Mouse (Mus musculus) heart, embryonic 15.5 days (tissue): ENCODE measurements around the gene Coq8b. TPM values are rescaled to one million over a fixed set of nuclear protein-coding genes. Genes with fewer than 3 reads are reported as not detected.

Experiments used
- ATAC-seq: fragments of 200-750 bp; cut with Nextera tagmentation; replicated peaks from 2 replicates; pipeline ENCODE4 v1.8.0; 2017; ENCODE audit warnings: low read depth, moderate TSS enrichment; ENCODE audit not compliant: insufficient number of reproducible peaks, insufficient read depth, low FRiP score
- H3K27ac ChIP-seq: fragments of 300-500 bp; sonication (generic); 2 replicates; pipeline ENCODE4 v1.5.1; 2015; ENCODE audit warnings: mild to moderate bottlenecking, inconsistent platforms
- H3K27me3 ChIP-seq: fragments of 300-500 bp; sonication (generic); 2 replicates; pipeline ENCODE4 v1.6.1; 2015; ENCODE audit warnings: inconsistent platforms
- H3K36me3 ChIP-seq: fragments of 300-500 bp; sonication (generic); 2 replicates; pipeline ENCODE4 v1.6.1; 2015; ENCODE audit warnings: mild to moderate bottlenecking, inconsistent platforms
- H3K4me1 ChIP-seq: fragments of 300-500 bp; sonication (generic); replicated peaks from 2 replicates; pipeline ENCODE4 v1.6.1; 2015; ENCODE audit warnings: inconsistent platforms
- H3K4me2 ChIP-seq: fragments of 300-500 bp; sonication (generic); 2 replicates; pipeline ENCODE4 v1.6.1; 2015; ENCODE audit warnings: inconsistent platforms, mild to moderate bottlenecking, moderate library complexity
- H3K4me3 ChIP-seq: fragments of 300-500 bp; sonication (generic); 2 replicates; pipeline ENCODE4 v1.5.1; 2015; ENCODE audit warnings: mild to moderate bottlenecking, inconsistent platforms
- H3K9ac ChIP-seq: fragments of 300-500 bp; sonication (generic); 2 replicates; pipeline ENCODE4 v1.6.1; 2015; ENCODE audit warnings: mild to moderate bottlenecking, inconsistent platforms
- H3K9me3 ChIP-seq: fragments of 300-500 bp; sonication (generic); replicated peaks from 2 replicates; pipeline ENCODE4 v1.6.1; 2016; ENCODE audit warnings: inconsistent platforms
- WGBS: fragments of 180-500 bp; shearing (Covaris S2); methylation state at CpG from one replicate; pipeline ENCODE4 v1.1.7; 2015; ENCODE audit warnings: mixed read lengths; 5-methylcytosine and 5-hydroxymethylcytosine counted together
- polyA plus RNA-seq: library from polyadenylated mRNA; unstranded; fragments of >200 nt; fragmentation: Nextera tagmentation; extraction: Ambion mirVana; gene quantifications from 2 replicates; pipeline ENCODE4 v1.2.1, GENCODE M21; 2015

Gene Coq8b
- polyA plus RNA-seq, 1 experiment from 2014 or later, result 13.9 TPM

DNA sequence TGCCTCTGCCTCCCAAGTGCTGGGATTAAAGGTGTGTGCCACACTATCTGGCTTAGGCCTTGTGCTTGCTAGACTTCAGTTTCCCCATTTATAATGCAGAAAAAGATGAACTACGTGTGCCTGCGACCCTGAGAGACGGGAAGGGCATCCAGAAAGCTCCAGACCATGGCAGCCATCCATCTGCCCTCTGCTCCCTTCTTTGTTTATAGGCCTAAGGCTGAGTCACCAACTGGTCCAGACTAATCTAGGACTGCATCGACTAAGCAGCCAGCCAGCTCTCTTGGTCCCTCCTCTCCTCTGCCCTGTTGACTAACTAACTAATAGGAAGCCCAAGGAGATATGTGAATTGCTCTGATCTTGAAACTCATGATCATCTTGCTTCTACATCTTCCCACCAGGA is 63.1 kb downstream of the Coq8b start:
- no peak for ATAC-seq
- Histone ChIP-seq H3K4me3 (no peak overlapping the region), H3K9ac (no peak overlapping the region), H3K9me3 (no peaks in the 10 kb centered on the region), H3K36me3 (no peaks in the 10 kb centered on the region), H3K4me1 (peaks cover 7% of the 10 kb centered on the region; the same call in 1 of the 2 replicates), H3K4me2 (no peak overlapping the region), H3K27me3 (no peaks in the 10 kb centered on the region), H3K27ac (no peak overlapping the region)
- 60% methylated on average over 4 of the region's 4 CpGs for WGBS

DNA sequence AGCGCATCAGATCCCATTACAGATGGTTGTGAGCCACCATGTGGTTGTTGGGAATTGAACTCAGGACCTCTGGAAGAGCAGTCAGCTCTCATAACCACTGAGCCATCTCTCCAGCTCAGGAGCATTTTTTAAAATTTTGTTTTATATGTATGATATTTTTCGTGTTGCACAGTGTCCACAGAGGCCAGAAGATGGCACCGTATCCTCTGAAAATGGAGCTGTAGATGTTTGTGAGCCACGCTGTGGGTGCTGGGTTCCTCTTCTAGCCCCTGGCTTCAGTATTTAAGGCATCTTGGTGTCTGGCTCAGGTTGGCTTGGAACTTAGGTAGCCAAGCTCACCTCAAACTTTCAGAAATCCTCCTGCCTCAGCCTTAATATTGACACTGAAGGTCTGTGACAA is 63.7 kb downstream of the Coq8b start:
- H3K9ac ChIP-seq, result no peak overlapping the region
- peaks cover 4% of the 10 kb centered on the region; the same call in 1 of the 2 replicates for H3K4me1 ChIP-seq
- no peak overlapping the region for H3K27ac ChIP-seq
- no peaks in the 10 kb centered on the region for H3K36me3 ChIP-seq
- H3K9me3 ChIP-seq, result no peaks in the 10 kb centered on the region
- H3K4me2 ChIP-seq, result no peak overlapping the region
- WGBS, result 87% methylated on average over 4 of the region's 4 CpGs
- no peaks in the 10 kb centered on the region for H3K27me3 ChIP-seq
- no peak for ATAC-seq
- H3K4me3 ChIP-seq, result no peak overlapping the region

DNA sequence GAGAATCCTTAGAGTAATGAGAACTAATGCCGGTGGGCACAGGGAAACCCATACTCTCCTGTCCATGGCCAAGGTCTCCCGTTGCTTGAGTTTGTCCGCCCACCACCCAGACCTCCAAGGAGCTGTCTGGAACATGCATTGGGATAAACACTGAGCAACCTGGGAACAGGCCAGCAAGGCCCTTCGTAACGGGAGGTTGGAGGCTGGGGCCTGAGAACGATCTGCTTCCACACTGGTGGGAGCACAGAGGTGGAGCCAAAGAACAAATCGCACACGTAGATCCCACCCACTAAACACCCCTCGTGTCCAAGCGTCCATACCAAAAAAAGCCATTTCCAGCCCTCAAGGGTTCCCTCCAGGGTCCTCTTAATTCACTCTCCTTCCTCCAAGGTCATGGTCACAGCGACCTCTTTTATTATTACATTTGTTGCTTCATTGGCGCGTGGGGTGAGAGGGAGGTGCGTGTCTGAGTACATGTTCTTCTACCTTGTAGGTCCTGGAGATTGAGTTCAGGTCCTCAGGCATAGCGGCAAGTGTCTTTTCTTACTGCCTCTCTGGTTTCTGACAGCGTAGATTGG is 65.3 kb downstream of the Coq8b start:
- Histone ChIP-seq H3K4me3 (no peak overlapping the region), H3K27ac (no peak overlapping the region), H3K9ac (no peak overlapping the region), H3K9me3 (no peaks in the 10 kb centered on the region), H3K4me1 (0 out of 2 replicates have a peak, but pooled peaks cover 3% of the 10 kb centered on the region), H3K36me3 (no peaks in the 10 kb centered on the region), H3K27me3 (peaks cover 3% of the 10 kb centered on the region; the same call in 1 of the 2 replicates), H3K4me2 (no peak overlapping the region)
- WGBS, result 81% methylated on average over 16 of the region's 16 CpGs
- ATAC-seq, result no peak

DNA sequence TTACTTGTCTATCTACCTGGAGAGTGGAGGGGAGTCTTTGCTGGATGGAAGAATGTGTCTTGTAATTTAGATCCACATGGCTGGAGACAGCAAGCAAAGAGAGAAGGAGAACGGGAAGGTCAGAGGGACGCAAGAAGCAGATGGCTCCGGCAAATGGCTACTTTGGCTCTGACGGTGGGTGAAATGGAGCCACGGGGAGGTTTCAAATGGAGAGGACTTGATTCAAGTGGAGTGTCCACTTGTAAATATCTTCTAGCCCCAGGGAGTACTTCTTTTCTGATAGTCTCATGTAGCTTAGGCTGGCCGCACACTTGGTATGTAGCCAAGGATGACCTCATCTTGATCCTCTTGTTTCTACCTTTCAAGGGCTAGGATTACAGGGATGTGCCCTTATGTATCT is 66.0 kb downstream of the Coq8b start:
- H3K27me3 ChIP-seq, result peaks cover 6% of the 10 kb centered on the region; the same call in 1 of the 2 replicates
- H3K4me1 ChIP-seq, result 0 out of 2 replicates have a peak, but pooled peaks cover 3% of the 10 kb centered on the region
- no peak overlapping the region for H3K4me3 ChIP-seq
- 77% methylated on average over 6 of the region's 6 CpGs for WGBS
- H3K36me3 ChIP-seq, result no peaks in the 10 kb centered on the region
- H3K27ac ChIP-seq, result no peak overlapping the region
- no peak overlapping the region for H3K9ac ChIP-seq
- H3K9me3 ChIP-seq, result no peaks in the 10 kb centered on the region
- no peak overlapping the region for H3K4me2 ChIP-seq
- no peak for ATAC-seq

GRCm38 (mm10) chr7:27300351-27300750 is 67.5 kb downstream of the Coq8b start:
- H3K27ac ChIP-seq, result no peak overlapping the region
- 50% methylated on average over 4 of the region's 4 CpGs for WGBS
- H3K27me3 ChIP-seq, result peaks cover 13% of the 10 kb centered on the region; the same call in 1 of the 2 replicates
- no peak overlapping the region for H3K4me3 ChIP-seq
- H3K9me3 ChIP-seq, result no peaks in the 10 kb centered on the region
- ATAC-seq, result no peak
- no peak overlapping the region for H3K9ac ChIP-seq
- H3K4me2 ChIP-seq, result no peak overlapping the region
- 0 out of 2 replicates have a peak, but pooled peaks cover 3% of the 10 kb centered on the region for H3K4me1 ChIP-seq
- H3K36me3 ChIP-seq, result no peaks in the 10 kb centered on the region

DNA sequence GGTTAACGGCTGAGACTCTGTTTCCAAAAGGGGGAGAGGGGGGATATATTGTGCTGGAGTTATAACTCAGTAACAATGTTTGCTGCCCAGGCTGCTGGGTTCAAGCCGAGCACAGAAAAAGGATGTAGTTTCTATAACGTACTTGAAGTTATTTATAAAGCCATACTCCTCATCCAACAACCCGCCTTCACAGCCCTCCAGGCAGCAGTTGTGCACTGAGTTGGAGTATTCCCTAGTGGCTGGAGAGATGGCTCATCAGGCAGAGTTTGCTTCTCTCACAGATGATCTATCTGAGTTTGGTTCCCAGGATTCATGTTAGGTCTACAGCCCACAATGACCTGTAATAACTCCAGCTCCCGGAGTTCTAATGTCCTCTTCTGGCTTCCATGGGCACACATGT is 68.0 kb downstream of the Coq8b start:
- H3K4me2 ChIP-seq, result no peak overlapping the region

GRCm38 (mm10) chr7:27302172-27302571 is 69.3 kb downstream of the Coq8b start:
- Histone ChIP-seq H3K4me2 (no peak overlapping the region), H3K9me3 (no peaks in the 10 kb centered on the region), H3K9ac (no peak overlapping the region), H3K36me3 (0 out of 2 replicates have a peak, but pooled peaks cover 5% of the 10 kb centered on the region), H3K27ac (no peak overlapping the region), H3K4me3 (no peak overlapping the region), H3K4me1 (0 out of 2 replicates have a peak, but pooled peaks cover 3% of the 10 kb centered on the region), H3K27me3 (peaks cover 23% of the 10 kb centered on the region)
- WGBS, result 8% methylated on average over 11 of the region's 11 CpGs
- ATAC-seq, result no peak

More for the DNA sequence above, 68.0 kb downstream of the Coq8b start:
- 57% methylated on average over 5 of the region's 5 CpGs for WGBS
- 0 out of 2 replicates have a peak, but pooled peaks cover 3% of the 10 kb centered on the region for H3K4me1 ChIP-seq
- peaks cover 17% of the 10 kb centered on the region; the same call in 1 of the 2 replicates for H3K27me3 ChIP-seq
- no peak overlapping the region for H3K4me3 ChIP-seq
- ATAC-seq, result no peak
- H3K27ac ChIP-seq, result no peak overlapping the region
- no peaks in the 10 kb centered on the region for H3K9me3 ChIP-seq
- H3K9ac ChIP-seq, result no peak overlapping the region
- 0 out of 2 replicates have a peak, but pooled peaks cover 3% of the 10 kb centered on the region for H3K36me3 ChIP-seq

DNA sequence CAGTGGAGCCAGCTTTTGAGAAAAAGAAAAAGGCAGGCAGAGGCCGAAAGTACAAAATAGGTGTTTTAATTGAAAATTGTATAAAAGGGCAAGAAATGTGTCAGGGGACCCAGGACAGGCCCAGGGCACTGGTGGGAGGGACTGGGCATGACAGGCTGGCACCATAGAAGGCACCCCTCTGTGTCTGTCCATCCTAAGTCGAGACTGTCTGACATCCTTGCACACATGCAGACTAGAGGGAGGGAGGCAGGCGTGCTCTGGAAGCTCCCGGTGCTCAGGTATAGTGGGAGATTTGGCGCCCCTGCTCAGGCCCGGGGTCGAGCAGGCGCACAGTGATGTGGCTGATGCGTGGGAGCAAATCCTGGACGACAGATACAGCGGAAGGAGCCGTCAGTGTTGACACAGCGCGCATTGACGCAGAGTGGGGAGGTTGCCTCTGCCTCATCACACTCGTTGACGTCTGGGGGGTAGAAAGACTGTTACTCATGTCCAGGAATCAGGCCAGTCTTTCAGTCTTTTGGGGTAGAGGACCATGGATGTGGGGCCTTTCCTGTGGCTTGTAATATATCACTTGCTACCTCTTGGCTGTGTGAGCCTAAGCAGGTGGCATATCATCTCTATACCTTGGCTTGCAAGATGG is 72.4 kb downstream of the Coq8b start:
- 74% methylated on average over 17 of the region's 17 CpGs for WGBS

DNA sequence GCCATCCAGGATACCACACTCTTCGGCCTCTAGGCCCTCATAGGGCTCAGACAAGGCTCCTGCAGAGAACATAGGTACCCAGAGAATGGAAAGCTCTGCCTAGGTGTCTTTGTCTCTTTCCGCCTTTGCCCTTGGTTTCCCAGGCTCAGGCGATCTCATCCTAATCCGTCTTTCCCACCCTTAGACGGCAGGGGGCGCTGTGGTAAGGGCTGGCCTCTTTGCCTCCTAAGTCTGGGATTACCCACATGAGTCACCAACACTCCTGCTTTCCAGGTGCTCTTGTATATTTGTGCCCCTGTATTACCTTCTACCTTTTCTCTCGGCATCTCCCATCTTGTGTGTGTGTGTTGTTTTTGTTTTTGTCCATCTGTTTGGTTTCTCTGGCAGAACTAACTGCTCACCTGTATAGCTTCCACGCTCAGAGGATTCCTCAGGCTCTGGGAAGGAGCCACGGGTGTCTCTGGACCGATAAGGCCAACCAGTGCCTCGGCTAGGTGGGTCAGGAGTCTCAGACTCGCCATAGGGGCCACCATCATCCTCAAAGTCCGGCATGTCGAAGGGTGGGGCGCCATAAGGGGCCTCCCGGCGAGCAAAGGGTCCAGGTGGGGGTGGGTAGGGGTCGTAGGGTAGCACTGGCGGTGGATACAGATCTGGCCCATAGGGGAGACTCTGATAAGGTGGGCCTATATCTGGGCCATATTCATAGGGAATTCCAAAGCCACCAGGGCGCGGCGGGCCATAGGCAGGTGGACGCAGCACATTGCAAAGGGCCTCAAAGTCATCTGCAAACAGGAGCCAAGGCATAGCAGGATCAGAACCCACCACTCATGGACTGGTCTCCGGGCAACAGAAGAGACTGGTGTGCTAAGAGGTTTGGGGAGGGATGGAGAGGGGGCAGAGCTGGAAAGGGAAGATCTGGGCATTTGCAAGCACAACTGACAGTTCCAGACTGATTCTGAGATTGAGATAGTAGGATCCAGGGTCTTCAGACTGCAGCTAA is 73.6 kb downstream of the Coq8b start:
- Histone ChIP-seq H3K9me3 (no peaks in the 10 kb centered on the region), H3K27me3 (peaks cover 31% of the 10 kb centered on the region), H3K4me2 (no peak overlapping the region), H3K9ac (no peak overlapping the region), H3K4me3 (no peak overlapping the region), H3K36me3 (0 out of 2 replicates have a peak, but pooled peaks cover 5% of the 10 kb centered on the region), H3K27ac (no peak overlapping the region), H3K4me1 (peaks cover 24% of the 10 kb centered on the region)
- WGBS, result 71% methylated on average over 24 of the region's 24 CpGs
- ATAC-seq, result no peak

More for the DNA sequence above, 72.4 kb downstream of the Coq8b start:
- no peak for ATAC-seq
- Histone ChIP-seq H3K9me3 (no peaks in the 10 kb centered on the region), H3K4me3 (no peak overlapping the region), H3K4me2 (no peak overlapping the region), H3K27me3 (peaks cover 31% of the 10 kb centered on the region), H3K27ac (no peak overlapping the region), H3K36me3 (0 out of 2 replicates have a peak, but pooled peaks cover 5% of the 10 kb centered on the region), H3K9ac (no peak overlapping the region), H3K4me1 (peaks cover 14% of the 10 kb centered on the region)

GRCm38 (mm10) chr7:27307551-27307950 is 74.7 kb downstream of the Coq8b start:
- H3K36me3 ChIP-seq, result 0 out of 2 replicates have a peak, but pooled peaks cover 5% of the 10 kb centered on the region
- H3K4me2 ChIP-seq, result no peak overlapping the region
- no peaks in the 10 kb centered on the region for H3K9me3 ChIP-seq
- H3K4me3 ChIP-seq, result no peak overlapping the region
- no peak overlapping the region for H3K9ac ChIP-seq
- no peak for ATAC-seq
- H3K4me1 ChIP-seq, result peaks cover 21% of the 10 kb centered on the region
- 68% methylated on average over 9 of the region's 9 CpGs for WGBS
- peaks cover 28% of the 10 kb centered on the region for H3K27me3 ChIP-seq
- H3K27ac ChIP-seq, result no peak overlapping the region
